Mouse (Mus musculus): ENCODE results near the gene Bmper.
A peak's percentile ranks its signal among the peaks of the same experiment; 100 is the strongest.

- no peak for TF ChIP-seq EP300 (IDR thresholded peaks at IDR 0.05; ENCODE audit: low read depth)
- TF ChIP-seq CTCF (IDR thresholded peaks at IDR 0.05; ENCODE audit: low read depth): peak; percentile 92
Measured at GRCm38 (mm10) chr9:23212303-23212702, 10.6 kb upstream of the Bmper start.

Measured in liver, postnatal 0 days (tissue).